Mouse (Mus musculus) megakaryocyte, embryonic 14.5 days (primary cell): ENCODE data around the gene Mrgpre.

ENCODE experiments used
- FLI1 ChIP-seq: IDR thresholded peaks from 2 replicates; pipeline ENCODE4 v1.6.1; 2012; ENCODE audit warnings: low read length, inconsistent platforms, mixed read lengths
- GATA1 ChIP-seq: IDR thresholded peaks from 3 replicates; pipeline ENCODE4 v1.6.1; 2012; ENCODE audit warnings: mixed read lengths, low read length, inconsistent platforms, borderline replicate concordance

GRCm38 (mm10) chr7:143733746-143734145, 50.6 kb downstream of the Mrgpre start:
- TF ChIP-seq GATA1 (no peak), FLI1 (no peak)
